ENCODE assay signal across 15 mouse cellular contexts in genomic region chr2:144291600-144292305, GRCm38 (mm10). TPM values are rescaled to one million over a fixed set of nuclear protein-coding genes. Genes with fewer than 3 reads are reported as not detected.
DNase-seq lines count a peak whose midpoint lies in the region; ATAC-seq lines count a peak whose summit lies in the region.
"Had no signal": no experiment of that assay in that cellular context is flagged by ENCODE, and none has a peak within 500 bp of the region (broad histone marks: within the 10 kb centered on the region; RNA-seq: fewer than 3 reads in every experiment).

No protein-coding gene starts in this region.

- no peak overlapping the region for H3K4me3 ChIP-seq in kidney, embryonic 15.5 days (replicated peaks)
- no peak overlapping the region for H3K4me3 ChIP-seq in intestine, embryonic 16.5 days (ENCODE audit: low read length)

- no peaks in the 10 kb centered on the region for H3K36me3 ChIP-seq in kidney, embryonic 15.5 days
- no peaks in the 10 kb centered on the region for H3K36me3 ChIP-seq in intestine, embryonic 16.5 days (ENCODE audit: control insufficient read depth, insufficient read depth, low read length)

- ATAC-seq in kidney, embryonic 15.5 days (replicated peaks; ENCODE audit: low FRiP score): no peak
- ATAC-seq in erythroid progenitor cell, adult 5-6 weeks (replicated peaks; ENCODE audit: low FRiP score, poor library complexity, severe bottlenecking): no peak
- ATAC-seq in intestine, embryonic 16.5 days: no peak
- ATAC-seq: forebrain, embryonic 14.5 days had no signal

- H3K9me3 ChIP-seq in kidney, embryonic 15.5 days (replicated peaks): no peaks in the 10 kb centered on the region
- H3K9me3 ChIP-seq in intestine, embryonic 16.5 days (ENCODE audit: control insufficient read depth, low read length): no peaks in the 10 kb centered on the region

- 0 out of 2 replicates have a peak, but pooled peaks cover 5% of the 10 kb centered on the region for H3K4me1 ChIP-seq in kidney, embryonic 15.5 days
- no peaks in the 10 kb centered on the region for H3K4me1 ChIP-seq in intestine, embryonic 16.5 days (ENCODE audit: control insufficient read depth, insufficient read depth, low read length)

- no peaks in the 10 kb centered on the region for H3K27me3 ChIP-seq in kidney, embryonic 15.5 days
- H3K27me3 ChIP-seq in intestine, embryonic 16.5 days (replicated peaks; ENCODE audit: control insufficient read depth, insufficient read depth, low read length): no peaks in the 10 kb centered on the region

- no peak overlapping the region for H3K4me2 ChIP-seq in kidney, embryonic 15.5 days
- no peak overlapping the region for H3K4me2 ChIP-seq in intestine, embryonic 16.5 days (ENCODE audit: low read depth, low read length)

- 78% methylated on average over 11 of the region's 11 CpGs for WGBS in kidney, embryonic 15.5 days
- WGBS in intestine, embryonic 16.5 days: 72% methylated on average over 11 of the region's 11 CpGs

- DNase-seq in kidney, postnatal 36 days: peak; percentile 30 to 36
- peak; percentile 73 to 74 for DNase-seq in layer of hippocampus, adult 18-20 months (ENCODE audit: low spot score in 2 of 2)
- peak; percentile 25 to 89 for DNase-seq in left cerebral cortex, adult 8-10 months (ENCODE audit: low spot score in 2 of 2)
- DNase-seq in right cerebral cortex, postnatal 25 days: peak; percentile 78
- DNase-seq in embryo, embryonic 10.5 days (ENCODE audit: low spot score): no peak
- DNase-seq: adrenal gland, postnatal 10 days; cerebellum, postnatal 25 days had no signal

- H3K27ac ChIP-seq in kidney, embryonic 15.5 days: no peak overlapping the region
- no peak overlapping the region for H3K27ac ChIP-seq in intestine, embryonic 16.5 days (ENCODE audit: low read length)

- H3K9ac ChIP-seq in kidney, embryonic 15.5 days: no peak overlapping the region
- no peak overlapping the region for H3K9ac ChIP-seq in intestine, embryonic 16.5 days (ENCODE audit: low read depth, low read length)

RNA-seq across cellular contexts. Expression of gene Snx5, which starts 21.0 kb away (rescaled TPM):
- 125 and 129 TPM in 2 replicates for polyA plus RNA-seq in kidney, embryonic 15.5 days (2015; fragmentation: Nextera tagmentation; extraction: Ambion mirVana)
- total RNA-seq in layer of hippocampus, adult 18-20 months (2021): 10 to 100 TPM; 67.4 to 73.2 TPM
- total RNA-seq in left cerebral cortex, adult 8-10 months (2022): 10 to 100 TPM; 81.2 to 90.5 (median 83.9) TPM
- 93.7 and 130 TPM in 2 replicates for total RNA-seq in erythroid progenitor cell, adult 5-6 weeks (2015; ENCODE audit: low replicate concordance)
- 86.1 and 115 TPM in 2 replicates for total RNA-seq in erythroid progenitor cell, adult 5-6 weeks (2017; ENCODE audit: low replicate concordance)
- polyA plus RNA-seq in intestine, embryonic 16.5 days (2015; fragmentation: Nextera tagmentation; extraction: Ambion mirVana): 147 and 149 TPM in 2 replicates

RNA-seq across cellular contexts. Expression of gene Mgme1, which starts 21.3 kb away (rescaled TPM):
- 24.2 and 25.3 TPM in 2 replicates for polyA plus RNA-seq in kidney, embryonic 15.5 days (2015; fragmentation: Nextera tagmentation; extraction: Ambion mirVana)
- total RNA-seq in layer of hippocampus, adult 18-20 months (2021): 1 to 10 TPM; 6.2 to 6.7 TPM
- total RNA-seq in left cerebral cortex, adult 8-10 months (2022): 1 to 10 TPM; 4.4 to 6.1 (median 5.4) TPM
- 4.2 and 5.4 TPM in 2 replicates for total RNA-seq in erythroid progenitor cell, adult 5-6 weeks (2015; ENCODE audit: low replicate concordance)
- total RNA-seq in erythroid progenitor cell, adult 5-6 weeks (2017; ENCODE audit: low replicate concordance): 1.4 and 3.2 TPM in 2 replicates
- polyA plus RNA-seq in intestine, embryonic 16.5 days (2015; fragmentation: Nextera tagmentation; extraction: Ambion mirVana): 22.8 and 23.9 TPM in 2 replicates

RNA-seq across cellular contexts. Expression of gene Ovol2, which starts 40.2 kb away (rescaled TPM):
- polyA plus RNA-seq in kidney, embryonic 15.5 days (2015; fragmentation: Nextera tagmentation; extraction: Ambion mirVana): 1.0 and 1.5 TPM in 2 replicates
- 1 to 10 TPM; 1.6 to 1.9 TPM for total RNA-seq in layer of hippocampus, adult 18-20 months (2021)
- 10 to 100 TPM in 3 of 4 experiments, 1 to 10 TPM in 1; 9.8 to 12.3 (median 11.1) TPM for total RNA-seq in left cerebral cortex, adult 8-10 months (2022)
- total RNA-seq in erythroid progenitor cell, adult 5-6 weeks (2015; ENCODE audit: low replicate concordance): not detected in 2 replicates
- not detected in 2 replicates for total RNA-seq in erythroid progenitor cell, adult 5-6 weeks (2017; ENCODE audit: low replicate concordance)
- 1.2 TPM in 2 replicates for polyA plus RNA-seq in intestine, embryonic 16.5 days (2015; fragmentation: Nextera tagmentation; extraction: Ambion mirVana)
- total RNA-seq: adrenal gland, postnatal 10 days; granulocyte monocyte progenitor cell, adult 5-6 weeks had no signal
- polyA plus RNA-seq: forebrain, embryonic 14.5 days; heart, postnatal 0 days; liver, embryonic 16.5 days; macrophage had no signal
